Mouse (Mus musculus): Measurements from ENCODE around the gene Spn.

GRCm38 (mm10) chr7:127165607-127166493 is 28.2 kb upstream of the Spn start:
- TF ChIP-seq CTCF (conservative IDR thresholded peaks at IDR 0.05; ENCODE audit: low read length) (no peak), NANOG (IDR thresholded peaks at IDR 0.05; ENCODE audit: borderline replicate concordance, low read length) (no peak), POU5F1 (IDR thresholded peaks at IDR 0.05; ENCODE audit: borderline replicate concordance, low read length) (no peak)

Data from E14TG2a.4 (cell line).